Mouse (Mus musculus) erythroid progenitor cell, adult 5-6 weeks (primary cell): ENCODE measurements around the gene Gk5. TPM values are rescaled to one million over a fixed set of nuclear protein-coding genes. Genes with fewer than 3 reads are reported as not detected.

Experiments
- ATAC-seq: replicated peaks from 2 replicates; pipeline ENCODE4 v1.8.0; 2016; ENCODE audit warnings: moderate number of reproducible peaks, mild to moderate bottlenecking, moderate TSS enrichment, inconsistent platforms; ENCODE audit not compliant: poor library complexity, low FRiP score, severe bottlenecking
- total RNA-seq, 2 experiments: library from RNA; stranded (forward) in 1 of 2; stranded (reverse) in 1 of 2; fragments of 150-400 nt in 1 of 2; fragments of 186-747, 209-891 nt in 1 of 2; gene quantifications; 2 replicates each; pipeline versions ENCODE4 v1.2.3 to v1.2.4; 2015 to 2017; ENCODE audit warnings: low replicate concordance in 2 of 2

Gene Gk5
- total RNA-seq, 2 experiments from 2014 or later, result 1.1 TPM; not detected in 1

DNA sequence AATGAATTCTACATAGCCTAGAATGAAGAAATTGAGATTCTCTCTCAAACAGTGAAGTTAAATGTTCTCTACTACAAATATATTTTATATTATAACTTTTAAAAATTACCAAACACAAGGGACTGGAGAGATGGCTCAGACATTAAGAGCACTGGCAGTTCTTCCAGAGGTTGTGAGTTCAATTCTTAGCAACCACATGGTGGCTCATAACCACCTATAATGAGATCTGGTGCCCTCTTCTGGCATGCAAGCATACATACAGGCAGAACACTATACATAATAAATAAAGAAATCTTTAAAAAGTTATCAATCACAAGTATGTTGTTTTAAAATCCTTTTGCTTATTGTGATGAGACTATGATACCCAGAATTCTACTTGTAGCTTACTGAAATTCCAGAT lies 98.6 kb downstream of the Gk5 start:
- no peak for ATAC-seq

GRCm38 (mm10) chr9:96219114-96219669 lies 100.0 kb downstream of the Gk5 start:
- no peak for ATAC-seq

- no peak for ATAC-seq
Observed at GRCm38 (mm10) chr9:96220419-96220818, 101.3 kb downstream of the Gk5 start.

GRCm38 (mm10) chr9:96223302-96223701 lies 104.1 kb downstream of the Gk5 start:
- ATAC-seq, result no peak

GRCm38 (mm10) chr9:96228285-96228684 lies 109.1 kb downstream of the Gk5 start:
- no peak for ATAC-seq

GRCm38 (mm10) chr9:96230271-96230670 lies 111.1 kb downstream of the Gk5 start:
- ATAC-seq, result no peak

Other genes with a start within 250 kb of the Gk5 start
- 37.5 and 39.8 TPM in 2 replicates for gene Xrn1, start 164.6 kb upstream of the Gk5 start, total RNA-seq (2015; ENCODE audit: low replicate concordance)
- 43.0 and 55.6 TPM in 2 replicates for gene Xrn1, start 164.6 kb upstream of the Gk5 start, total RNA-seq (2017; ENCODE audit: low replicate concordance)
- 345 and 410 TPM in 2 replicates for gene Tfdp2, start 76.9 kb downstream of the Gk5 start, total RNA-seq (2015; ENCODE audit: low replicate concordance)
- 531 and 538 TPM in 2 replicates for gene Tfdp2, start 76.9 kb downstream of the Gk5 start, total RNA-seq (2017; ENCODE audit: low replicate concordance)
- 112 and 124 TPM in 2 replicates for gene Atp1b3, start 245.1 kb downstream of the Gk5 start, total RNA-seq (2015; ENCODE audit: low replicate concordance)
- 74.0 and 75.0 TPM in 2 replicates for gene Atp1b3, start 245.1 kb downstream of the Gk5 start, total RNA-seq (2017; ENCODE audit: low replicate concordance)